Mouse (Mus musculus): ENCODE results near the gene Cltc. TPM values are rescaled to one million over a fixed set of nuclear protein-coding genes. Genes with fewer than 3 reads are reported as not detected.

The Cltc gene
- polyA plus RNA-seq, 1 experiment from 2014 or later, result 119 TPM

DNA sequence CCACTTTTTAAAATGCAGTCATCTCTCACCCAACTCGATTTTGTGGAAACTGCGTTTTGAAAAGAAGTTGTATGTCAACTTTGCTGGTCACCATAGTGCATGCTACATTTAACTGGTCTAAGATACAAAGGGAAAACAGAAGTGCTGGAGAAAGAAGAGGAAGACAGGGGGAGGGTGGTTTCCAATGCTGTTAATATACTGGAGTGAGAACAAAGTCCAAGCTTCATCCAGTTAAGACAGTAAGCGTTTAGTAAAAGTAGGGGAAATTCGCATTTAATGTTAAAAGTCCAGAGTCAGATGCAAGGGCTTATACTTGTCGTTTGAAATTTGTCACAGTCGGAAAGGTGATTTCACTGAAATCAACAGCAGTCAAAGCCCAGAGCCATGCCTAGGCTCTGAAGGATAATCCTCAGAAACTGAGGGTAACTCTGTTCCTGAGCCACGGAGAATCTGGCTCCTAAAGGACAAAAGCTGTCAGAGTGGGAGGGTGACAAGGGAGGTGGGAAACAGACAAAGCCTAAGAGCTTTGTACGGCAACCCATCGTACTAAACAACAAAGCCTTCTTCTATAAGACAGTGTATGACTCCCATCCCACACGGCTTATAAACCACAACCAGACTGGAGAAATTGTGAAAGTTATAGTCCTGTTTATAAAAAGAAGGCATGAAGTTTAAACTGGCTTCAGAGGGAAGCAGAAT is 23.0 kb downstream of the Cltc start:
- H3K4me2 ChIP-seq (ENCODE audit: low read depth, low read length), result peak overlapping the region; percentile 6; the same call in 1 of the 2 replicates
- ATAC-seq (replicated peaks; ENCODE audit: extremely low read depth, insufficient read depth, low FRiP score), result no peak
- no peaks in the 10 kb centered on the region for H3K27me3 ChIP-seq (ENCODE audit: control insufficient read depth, insufficient read depth, low read length)
- WGBS, result 59% methylated on average over 10 of the region's 10 CpGs
- peak overlapping the region; percentile 77 for H3K27ac ChIP-seq (ENCODE audit: low read length)
- peaks cover 10% of the 10 kb centered on the region for H3K36me3 ChIP-seq (ENCODE audit: control insufficient read depth, insufficient read depth)
- peaks cover 24% of the 10 kb centered on the region for H3K4me1 ChIP-seq (ENCODE audit: control insufficient read depth, insufficient read depth, low read length)
- H3K4me3 ChIP-seq (ENCODE audit: low read length), result no peak overlapping the region
- H3K9me3 ChIP-seq (replicated peaks; ENCODE audit: control insufficient read depth, low read length), result no peaks in the 10 kb centered on the region
- H3K9ac ChIP-seq (ENCODE audit: low read length), result 0 out of 2 replicates have a peak overlapping the region, but pooled peaks have one; percentile 52

DNA sequence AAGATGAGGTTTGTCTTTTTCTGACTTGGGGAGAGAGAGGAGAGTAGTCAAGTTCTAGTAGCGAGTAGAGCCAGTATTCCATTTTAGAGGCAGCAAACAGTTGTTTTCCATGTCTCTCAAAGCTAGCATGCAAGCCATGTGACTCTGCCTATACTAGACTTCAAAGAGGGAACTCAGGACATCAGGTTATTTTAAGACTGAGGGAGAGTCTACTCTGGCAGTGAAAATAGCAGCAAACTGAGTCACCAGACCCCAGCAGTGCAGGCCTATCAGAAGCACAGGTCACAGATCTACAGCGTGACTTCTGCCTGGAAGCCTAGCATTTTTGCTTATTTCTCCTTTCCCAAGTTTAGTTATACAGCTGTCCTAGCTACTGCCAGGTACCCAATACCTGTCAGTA is 25.9 kb downstream of the Cltc start:
- Histone ChIP-seq H3K4me1 (ENCODE audit: control insufficient read depth, insufficient read depth, low read length) (peaks cover 23% of the 10 kb centered on the region), H3K9me3 (replicated peaks; ENCODE audit: control insufficient read depth, low read length) (no peaks in the 10 kb centered on the region), H3K4me2 (ENCODE audit: low read depth, low read length) (peak overlapping the region; percentile 42), H3K36me3 (ENCODE audit: control insufficient read depth, insufficient read depth) (peaks cover 27% of the 10 kb centered on the region), H3K27ac (ENCODE audit: low read length) (peak overlapping the region; percentile 95), H3K9ac (ENCODE audit: low read length) (0 out of 2 replicates have a peak overlapping the region, but pooled peaks have one; percentile 38), H3K4me3 (ENCODE audit: low read length) (no peak overlapping the region), H3K27me3 (ENCODE audit: control insufficient read depth, insufficient read depth, low read length) (no peaks in the 10 kb centered on the region)
- 38% methylated on average over 2 of the region's 2 CpGs for WGBS
- peak; percentile 96 for ATAC-seq (replicated peaks; ENCODE audit: extremely low read depth, insufficient read depth, low FRiP score)

DNA sequence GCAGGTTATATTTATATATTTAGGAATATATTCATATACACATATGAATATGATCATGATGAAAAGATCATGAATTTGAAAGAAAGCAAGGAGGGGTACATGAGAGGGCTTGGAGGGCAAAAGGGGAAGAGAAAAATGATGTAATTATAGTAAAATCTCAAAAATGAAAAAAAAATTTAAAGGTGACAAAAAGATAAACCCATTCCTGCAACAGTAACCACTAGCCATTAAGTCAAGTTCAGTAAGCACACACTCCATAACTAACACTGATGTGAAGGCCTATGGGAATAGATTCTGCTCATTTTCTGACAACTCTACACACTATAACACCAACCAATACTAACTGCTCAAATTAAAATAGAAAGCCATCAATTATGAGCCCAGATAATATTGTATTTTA is 31.8 kb downstream of the Cltc start:
- H3K36me3 ChIP-seq (ENCODE audit: control insufficient read depth, insufficient read depth), result peaks cover 52% of the 10 kb centered on the region
- H3K4me3 ChIP-seq (ENCODE audit: low read length), result no peak overlapping the region
- no peak overlapping the region for H3K4me2 ChIP-seq (ENCODE audit: low read depth, low read length)
- H3K27me3 ChIP-seq (ENCODE audit: control insufficient read depth, insufficient read depth, low read length), result no peaks in the 10 kb centered on the region
- no peak overlapping the region for H3K9ac ChIP-seq (ENCODE audit: low read length)
- no peak for ATAC-seq (replicated peaks; ENCODE audit: extremely low read depth, insufficient read depth, low FRiP score)
- no peaks in the 10 kb centered on the region for H3K9me3 ChIP-seq (replicated peaks; ENCODE audit: control insufficient read depth, low read length)
- H3K27ac ChIP-seq (ENCODE audit: low read length), result no peak overlapping the region
- peaks cover 1% of the 10 kb centered on the region; the same call in 1 of the 2 replicates for H3K4me1 ChIP-seq (ENCODE audit: control insufficient read depth, insufficient read depth, low read length)

DNA sequence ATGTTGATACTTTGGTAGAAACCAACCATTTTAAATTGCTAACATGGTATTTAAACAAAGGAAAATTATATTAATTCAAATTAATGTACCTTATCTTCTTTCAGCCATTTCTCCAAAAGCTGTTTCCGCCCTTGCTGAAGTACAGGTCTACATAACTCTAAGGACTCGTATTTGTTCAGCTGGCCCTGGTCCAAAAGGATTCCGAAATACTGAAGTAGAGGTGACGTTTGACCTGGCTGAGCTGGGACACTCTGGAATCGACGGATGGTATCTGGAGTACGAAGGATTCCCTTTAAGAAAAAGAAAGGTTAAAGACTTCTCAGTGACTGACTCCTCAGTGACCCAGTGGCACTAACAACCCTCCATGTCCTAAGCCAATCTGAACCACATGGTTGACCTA is 32.4 kb downstream of the Cltc start:
- no peak overlapping the region for H3K4me3 ChIP-seq (ENCODE audit: low read length)
- ATAC-seq (replicated peaks; ENCODE audit: extremely low read depth, insufficient read depth, low FRiP score), result no peak
- H3K9me3 ChIP-seq (replicated peaks; ENCODE audit: control insufficient read depth, low read length), result no peaks in the 10 kb centered on the region
- H3K4me1 ChIP-seq (ENCODE audit: control insufficient read depth, insufficient read depth, low read length), result no peaks in the 10 kb centered on the region; the same call in 1 of the 2 replicates
- no peaks in the 10 kb centered on the region for H3K27me3 ChIP-seq (ENCODE audit: control insufficient read depth, insufficient read depth, low read length)
- WGBS, result 70% methylated on average over 7 of the region's 7 CpGs
- no peak overlapping the region for H3K9ac ChIP-seq (ENCODE audit: low read length)
- no peak overlapping the region for H3K27ac ChIP-seq (ENCODE audit: low read length)
- peaks cover 55% of the 10 kb centered on the region for H3K36me3 ChIP-seq (ENCODE audit: control insufficient read depth, insufficient read depth)
- H3K4me2 ChIP-seq (ENCODE audit: low read depth, low read length), result no peak overlapping the region

DNA sequence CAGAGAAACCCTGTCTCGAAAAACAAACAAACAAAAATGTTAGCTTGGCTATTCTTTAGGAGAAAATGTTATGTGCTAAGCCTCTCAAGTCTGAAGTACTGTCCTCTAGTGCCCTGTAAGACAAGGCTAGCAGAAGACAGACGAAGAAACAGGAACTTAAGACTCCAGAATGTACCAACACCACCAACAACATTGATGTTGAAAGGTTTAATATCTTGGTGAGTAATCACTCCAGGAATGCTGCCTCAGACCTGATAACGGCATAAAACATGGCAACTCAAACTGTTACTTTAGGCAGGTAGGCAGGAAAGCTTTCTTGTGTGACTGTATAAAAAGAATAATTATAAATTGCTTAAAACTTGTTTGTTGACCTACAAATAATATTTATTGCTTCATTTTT is 33.4 kb downstream of the Cltc start:
- H3K4me3 ChIP-seq (ENCODE audit: low read length), result no peak overlapping the region
- H3K27me3 ChIP-seq (ENCODE audit: control insufficient read depth, insufficient read depth, low read length), result no peaks in the 10 kb centered on the region
- H3K9ac ChIP-seq (ENCODE audit: low read length), result no peak overlapping the region
- no peak overlapping the region for H3K27ac ChIP-seq (ENCODE audit: low read length)
- no peaks in the 10 kb centered on the region for H3K9me3 ChIP-seq (replicated peaks; ENCODE audit: control insufficient read depth, low read length)
- peaks cover 60% of the 10 kb centered on the region for H3K36me3 ChIP-seq (ENCODE audit: control insufficient read depth, insufficient read depth)
- H3K4me1 ChIP-seq (ENCODE audit: control insufficient read depth, insufficient read depth, low read length), result no peaks in the 10 kb centered on the region
- 87% methylated on average over 3 of the region's 3 CpGs for WGBS
- no peak for ATAC-seq (replicated peaks; ENCODE audit: extremely low read depth, insufficient read depth, low FRiP score)
- H3K4me2 ChIP-seq (ENCODE audit: low read depth, low read length), result no peak overlapping the region

DNA sequence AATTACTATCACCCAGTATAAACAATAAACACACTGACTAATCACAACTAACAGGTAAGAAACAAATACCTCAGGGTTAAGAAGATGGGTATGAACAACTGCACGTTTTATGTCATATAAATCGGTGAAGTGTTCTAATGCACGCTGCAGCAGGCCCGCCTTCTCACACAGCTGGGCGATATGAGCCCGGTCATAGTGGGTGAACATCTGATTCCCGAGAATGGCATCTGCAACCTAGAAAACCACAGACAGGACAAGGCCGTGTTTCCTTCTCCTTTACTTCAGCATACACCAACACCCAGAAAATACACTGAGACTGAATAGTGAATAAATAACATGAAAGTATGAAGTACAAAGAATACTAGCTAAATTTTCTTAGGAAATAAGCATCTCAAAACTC is 38.0 kb downstream of the Cltc start:
- H3K4me3 ChIP-seq (ENCODE audit: low read length), result no peak overlapping the region
- no peak for ATAC-seq (replicated peaks; ENCODE audit: extremely low read depth, insufficient read depth, low FRiP score)
- H3K4me1 ChIP-seq (ENCODE audit: control insufficient read depth, insufficient read depth, low read length), result peaks cover 3% of the 10 kb centered on the region
- H3K9me3 ChIP-seq (replicated peaks; ENCODE audit: control insufficient read depth, low read length), result no peaks in the 10 kb centered on the region
- no peak overlapping the region for H3K9ac ChIP-seq (ENCODE audit: low read length)
- H3K4me2 ChIP-seq (ENCODE audit: low read depth, low read length), result no peak overlapping the region
- WGBS, result 86% methylated on average over 8 of the region's 8 CpGs
- H3K36me3 ChIP-seq (ENCODE audit: control insufficient read depth, insufficient read depth), result peaks cover 56% of the 10 kb centered on the region
- no peaks in the 10 kb centered on the region for H3K27me3 ChIP-seq (ENCODE audit: control insufficient read depth, insufficient read depth, low read length)
- no peak overlapping the region for H3K27ac ChIP-seq (ENCODE audit: low read length)

DNA sequence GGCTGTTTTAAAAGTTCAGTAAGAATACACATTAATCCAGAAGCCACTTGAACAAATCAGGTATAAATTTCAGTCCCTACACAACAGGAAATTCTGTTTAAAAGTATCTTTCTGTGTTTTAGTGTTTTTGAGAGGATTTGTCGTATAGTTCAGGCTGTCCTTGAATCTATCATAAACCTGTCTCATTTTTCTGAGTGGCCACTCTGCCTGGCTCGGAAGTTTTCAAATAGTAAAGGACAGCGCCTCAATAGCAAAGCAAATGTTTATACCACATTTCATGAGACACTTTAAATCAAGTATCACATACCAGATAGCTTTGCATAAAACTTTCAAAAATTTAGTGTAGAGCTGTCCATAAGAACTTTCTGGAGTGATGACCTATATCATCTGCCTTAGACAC is 39.0 kb downstream of the Cltc start:
- WGBS, result 88% methylated on average over 3 of the region's 3 CpGs
- H3K4me1 ChIP-seq (ENCODE audit: control insufficient read depth, insufficient read depth, low read length), result peaks cover 3% of the 10 kb centered on the region
- H3K36me3 ChIP-seq (ENCODE audit: control insufficient read depth, insufficient read depth), result peaks cover 49% of the 10 kb centered on the region
- H3K4me3 ChIP-seq (ENCODE audit: low read length), result no peak overlapping the region
- H3K27me3 ChIP-seq (ENCODE audit: control insufficient read depth, insufficient read depth, low read length), result no peaks in the 10 kb centered on the region
- no peak overlapping the region for H3K27ac ChIP-seq (ENCODE audit: low read length)
- ATAC-seq (replicated peaks; ENCODE audit: extremely low read depth, insufficient read depth, low FRiP score), result no peak
- no peak overlapping the region for H3K4me2 ChIP-seq (ENCODE audit: low read depth, low read length)
- H3K9me3 ChIP-seq (replicated peaks; ENCODE audit: control insufficient read depth, low read length), result no peaks in the 10 kb centered on the region
- no peak overlapping the region for H3K9ac ChIP-seq (ENCODE audit: low read length)

DNA sequence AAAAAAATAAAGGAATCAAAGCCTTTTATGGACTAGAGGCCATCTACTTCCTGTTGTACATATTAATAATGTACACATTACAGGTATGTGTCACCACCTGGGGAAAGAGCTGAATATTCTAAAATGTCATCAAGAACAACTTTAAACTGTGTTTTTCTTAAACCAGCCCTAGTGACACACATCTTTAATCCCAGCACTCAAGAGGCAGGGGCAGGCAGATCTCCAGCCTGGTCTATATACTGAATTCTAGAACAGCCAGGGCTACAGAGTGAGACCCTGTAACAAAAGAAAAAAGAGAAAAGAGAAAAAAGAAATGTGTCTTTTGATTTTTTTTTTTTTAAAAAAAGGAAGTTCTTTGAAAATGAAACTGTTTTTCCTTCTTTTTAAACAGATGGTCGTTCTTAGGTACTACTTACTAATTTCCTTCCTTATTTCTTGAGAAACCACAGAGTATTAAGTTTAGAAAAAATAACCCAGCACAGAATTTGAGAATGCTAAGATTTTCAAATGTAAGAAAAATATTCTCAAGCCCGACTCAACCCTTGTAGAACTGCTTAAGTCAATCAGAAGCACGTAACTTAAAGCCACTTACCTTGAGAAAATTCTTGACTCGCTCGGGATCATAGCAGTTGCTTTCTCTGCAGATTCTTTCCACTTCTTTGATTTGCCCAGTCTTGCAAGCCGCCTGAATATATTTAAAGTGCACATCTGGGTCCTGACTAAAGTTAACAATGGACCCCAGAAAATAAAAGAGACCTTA is 39.9 kb downstream of the Cltc start:
- no peak for ATAC-seq (replicated peaks; ENCODE audit: extremely low read depth, insufficient read depth, low FRiP score)
- no peaks in the 10 kb centered on the region for H3K9me3 ChIP-seq (replicated peaks; ENCODE audit: control insufficient read depth, low read length)
- H3K9ac ChIP-seq (ENCODE audit: low read length), result no peak overlapping the region
- no peaks in the 10 kb centered on the region for H3K27me3 ChIP-seq (ENCODE audit: control insufficient read depth, insufficient read depth, low read length)
- WGBS, result 81% methylated on average over 6 of the region's 6 CpGs
- H3K4me3 ChIP-seq (ENCODE audit: low read length), result no peak overlapping the region
- peaks cover 3% of the 10 kb centered on the region for H3K4me1 ChIP-seq (ENCODE audit: control insufficient read depth, insufficient read depth, low read length)
- H3K4me2 ChIP-seq (ENCODE audit: low read depth, low read length), result no peak overlapping the region
- peaks cover 45% of the 10 kb centered on the region for H3K36me3 ChIP-seq (ENCODE audit: control insufficient read depth, insufficient read depth)
- no peak overlapping the region for H3K27ac ChIP-seq (ENCODE audit: low read length)

DNA sequence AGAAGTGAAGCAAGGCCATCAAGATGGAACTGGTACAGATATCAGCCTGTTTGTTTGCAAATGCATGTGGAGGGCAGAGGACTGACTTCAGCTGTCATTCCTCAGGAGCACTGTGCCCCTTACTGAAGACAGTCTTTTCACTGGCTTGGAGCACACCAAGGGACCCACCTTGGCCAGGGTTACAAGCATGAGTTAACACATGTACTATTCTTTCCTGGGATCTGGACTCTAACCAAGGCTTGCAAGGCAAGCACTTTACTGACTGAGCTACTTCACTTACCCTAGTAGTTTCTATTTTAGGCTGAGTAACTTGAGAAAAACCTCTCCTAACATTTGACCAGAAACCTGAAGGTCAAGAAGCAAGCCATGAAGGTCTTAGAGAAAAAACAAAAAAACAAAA is 42.8 kb downstream of the Cltc start:
- H3K4me1 ChIP-seq (ENCODE audit: control insufficient read depth, insufficient read depth, low read length), result peaks cover 7% of the 10 kb centered on the region
- no peak for ATAC-seq (replicated peaks; ENCODE audit: extremely low read depth, insufficient read depth, low FRiP score)
- H3K9me3 ChIP-seq (replicated peaks; ENCODE audit: control insufficient read depth, low read length), result no peaks in the 10 kb centered on the region
- peaks cover 48% of the 10 kb centered on the region for H3K36me3 ChIP-seq (ENCODE audit: control insufficient read depth, insufficient read depth)
- H3K4me2 ChIP-seq (ENCODE audit: low read depth, low read length), result no peak overlapping the region
- H3K27me3 ChIP-seq (ENCODE audit: control insufficient read depth, insufficient read depth, low read length), result no peaks in the 10 kb centered on the region
- H3K27ac ChIP-seq (ENCODE audit: low read length), result 0 out of 2 replicates have a peak overlapping the region, but pooled peaks have one; percentile 6
- H3K4me3 ChIP-seq (ENCODE audit: low read length), result no peak overlapping the region
- no peak overlapping the region for H3K9ac ChIP-seq (ENCODE audit: low read length)

All from heart, embryonic 16.5 days (tissue).